In genomic region chr11:115366706-115367394, GRCm38 (mm10) we compare ENCODE assay signal across 8 mouse cellular contexts. TPM values are rescaled to one million over a fixed set of nuclear protein-coding genes. Genes with fewer than 3 reads are reported as not detected.
A peak's percentile ranks its signal among the peaks of the same experiment; 100 is the strongest.
DNase-seq lines count a peak whose midpoint lies in the region; ATAC-seq and TF ChIP-seq lines count a peak whose summit lies in the region.

No protein-coding gene starts in this region.

- H3K9me3 ChIP-seq in forebrain, embryonic 11.5 days (ENCODE audit: control insufficient read depth, low read length): no peaks in the 10 kb centered on the region
- H3K9me3 ChIP-seq in midbrain, embryonic 11.5 days (ENCODE audit: control insufficient read depth, low read length): no peaks in the 10 kb centered on the region

- H3K36me3 ChIP-seq in forebrain, embryonic 11.5 days (ENCODE audit: control insufficient read depth, insufficient read depth, low read length): no peaks in the 10 kb centered on the region
- H3K36me3 ChIP-seq in midbrain, embryonic 11.5 days (ENCODE audit: control insufficient read depth, insufficient read depth, low read length): no peaks in the 10 kb centered on the region

- H3K27me3 ChIP-seq in forebrain, embryonic 11.5 days (ENCODE audit: control insufficient read depth, insufficient read depth, low read length): peaks cover 7% of the 10 kb centered on the region; the same call in 1 of the 2 replicates
- no peaks in the 10 kb centered on the region; the same call in 1 of the 2 replicates for H3K27me3 ChIP-seq in midbrain, embryonic 11.5 days (ENCODE audit: control insufficient read depth, insufficient read depth, low read length)

- peak; percentile 66 for DNase-seq in layer of hippocampus, adult 11-12 months (ENCODE audit: low spot score)
- DNase-seq in layer of hippocampus, postnatal 25 days (ENCODE audit: extremely low spot score in 1 of 2, low spot score in 1 of 2): no peak
- DNase-seq in forebrain, embryonic 11.5 days (ENCODE audit: low spot score): peak; percentile 75
- DNase-seq in layer of hippocampus, adult 2 months (ENCODE audit: low spot score in 2 of 2): peak; percentile 72 to 73
- DNase-seq in midbrain, embryonic 11.5 days (ENCODE audit: low spot score, missing footprints): peak; percentile 88
- peak; percentile 27 to 35 for DNase-seq in thymus, postnatal 10 days (ENCODE audit: low spot score in 2 of 2)
- no peak for DNase-seq in T-cell, adult 2 months (ENCODE audit: low spot score)

- H3K4me2 ChIP-seq in forebrain, embryonic 11.5 days (ENCODE audit: low read depth, low read length, severe bottlenecking): peak overlapping the region; percentile 98
- H3K4me2 ChIP-seq in midbrain, embryonic 11.5 days: peak overlapping the region; percentile 97

- no peak for TF ChIP-seq POLR2A in bone marrow, adult 2 months (IDR thresholded peaks at IDR 0.05; ENCODE audit: borderline replicate concordance, control insufficient read depth, low read depth, low read length)

- ATAC-seq in forebrain, embryonic 11.5 days (replicated peaks; ENCODE audit: low FRiP score): peak; percentile 67
- peak; percentile 76 for ATAC-seq in midbrain, embryonic 11.5 days (ENCODE audit: low FRiP score)

- TF ChIP-seq CTCF in bone marrow, adult 2 months (IDR thresholded peaks at IDR 0.05; ENCODE audit: control insufficient read depth, insufficient read depth, low read length): no peak
- TF ChIP-seq CTCF in layer of hippocampus, adult 2 months (conservative IDR thresholded peaks at IDR 0.05): no peak

- H3K4me1 ChIP-seq in bone marrow, adult 2 months (ENCODE audit: control insufficient read depth, insufficient read depth, low read length): no peaks in the 10 kb centered on the region; the same call in 1 of the 2 replicates
- peaks cover 3% of the 10 kb centered on the region; the same call in 1 of the 2 replicates for H3K4me1 ChIP-seq in forebrain, embryonic 11.5 days (replicated peaks; ENCODE audit: control insufficient read depth, insufficient read depth, low read length)
- H3K4me1 ChIP-seq in midbrain, embryonic 11.5 days (ENCODE audit: control insufficient read depth, insufficient read depth, low read length): peaks cover 12% of the 10 kb centered on the region

- peak overlapping the region; percentile 20 for H3K4me3 ChIP-seq in bone marrow, adult 2 months (replicated peaks; ENCODE audit: control insufficient read depth, low read depth, low read length)
- peak overlapping the region; percentile 66 for H3K4me3 ChIP-seq in forebrain, embryonic 11.5 days (ENCODE audit: low read depth, low read length)
- H3K4me3 ChIP-seq in layer of hippocampus, adult 2 months: peak overlapping the region; percentile 96
- peak overlapping the region; percentile 68 for H3K4me3 ChIP-seq in midbrain, embryonic 11.5 days (ENCODE audit: low read depth, low read length)

- H3K27ac ChIP-seq in bone marrow, adult 2 months (ENCODE audit: control insufficient read depth, insufficient read depth, low read depth, low read length, poor library complexity): peak overlapping the region; percentile 20; the same call in 1 of the 2 replicates
- peak overlapping the region; percentile 4; the same call in 1 of the 2 replicates for H3K27ac ChIP-seq in forebrain, embryonic 11.5 days (ENCODE audit: low read depth, low read length)
- peak overlapping the region; percentile 95 for H3K27ac ChIP-seq in layer of hippocampus, adult 2 months
- H3K27ac ChIP-seq in midbrain, embryonic 11.5 days (ENCODE audit: low read depth, low read length): peak overlapping the region; percentile 44

- H3K9ac ChIP-seq in forebrain, embryonic 11.5 days (ENCODE audit: low read length): peak overlapping the region; percentile 73
- peak overlapping the region; percentile 64 for H3K9ac ChIP-seq in midbrain, embryonic 11.5 days (ENCODE audit: low read length)

- WGBS in bone marrow, adult 2 months: 6% methylated on average over 28 of the region's 28 CpGs
- WGBS in forebrain, embryonic 11.5 days: under 1% methylated on average over 28 of the region's 28 CpGs
- WGBS in midbrain, embryonic 11.5 days: 1% methylated on average over 27 of the region's 28 CpGs

RNA-seq across cellular contexts. Expression of gene Hid1, which starts 0.7 kb away (rescaled TPM):
- 100 to 1,000 TPM in 1 of 2 experiments, 10 to 100 TPM in 1; 98.8 to 107 TPM for total RNA-seq in layer of hippocampus, postnatal 25 days (2021)
- polyA plus RNA-seq in bone marrow, adult 2 months (2011; ENCODE audit: insufficient read depth, insufficient read length, low replicate concordance, missing spikeins): 3.4 and 4.3 TPM in 2 replicates
- polyA plus RNA-seq in forebrain, embryonic 11.5 days (2014; fragmentation: Nextera tagmentation; extraction: Ambion mirVana): 22.3 and 26.0 TPM in 2 replicates
- 100 to 1,000 TPM; 110 to 119 TPM for total RNA-seq in layer of hippocampus, adult 2 months (2021)
- 17.8 and 18.3 TPM in 2 replicates for polyA plus RNA-seq in midbrain, embryonic 11.5 days (2014; fragmentation: Nextera tagmentation; extraction: Ambion mirVana)

RNA-seq across cellular contexts. Expression of gene Cdr2l, which starts 14.9 kb away (rescaled TPM):
- 10 to 100 TPM; 21.7 to 22.8 TPM for total RNA-seq in layer of hippocampus, postnatal 25 days (2021)
- 1.4 and 3.1 TPM in 2 replicates for polyA plus RNA-seq in bone marrow, adult 2 months (2011; ENCODE audit: insufficient read depth, insufficient read length, low replicate concordance, missing spikeins)
- 29.0 and 29.7 TPM in 2 replicates for polyA plus RNA-seq in forebrain, embryonic 11.5 days (2014; fragmentation: Nextera tagmentation; extraction: Ambion mirVana)
- 10 to 100 TPM; 21.9 to 26.1 TPM for total RNA-seq in layer of hippocampus, adult 2 months (2021)
- polyA plus RNA-seq in midbrain, embryonic 11.5 days (2014; fragmentation: Nextera tagmentation; extraction: Ambion mirVana): 20.6 and 20.9 TPM in 2 replicates

RNA-seq across cellular contexts. Expression of gene Otop3, which starts 32.3 kb away (rescaled TPM):
- under 1 TPM in 1 of 2 experiments, not detected in 1; 0.17 TPM for total RNA-seq in layer of hippocampus, postnatal 25 days (2021)
- not detected in 2 replicates for polyA plus RNA-seq in bone marrow, adult 2 months (2011; ENCODE audit: insufficient read depth, insufficient read length, low replicate concordance, missing spikeins)
- polyA plus RNA-seq in forebrain, embryonic 11.5 days (2014; fragmentation: Nextera tagmentation; extraction: Ambion mirVana): not detected in 2 replicates
- under 1 TPM in 1 of 2 experiments, not detected in 1; 0.20 TPM for total RNA-seq in layer of hippocampus, adult 2 months (2021)
- 0.18 and 0.34 TPM in 2 replicates for polyA plus RNA-seq in midbrain, embryonic 11.5 days (2014; fragmentation: Nextera tagmentation; extraction: Ambion mirVana)

RNA-seq across cellular contexts. Expression of gene Mrpl58, which starts 36.7 kb away (rescaled TPM):
- 100 to 1,000 TPM; 102 to 103 TPM for total RNA-seq in layer of hippocampus, postnatal 25 days (2021)
- polyA plus RNA-seq in bone marrow, adult 2 months (2011; ENCODE audit: insufficient read depth, insufficient read length, low replicate concordance, missing spikeins): 31.1 and 51.9 TPM in 2 replicates
- polyA plus RNA-seq in forebrain, embryonic 11.5 days (2014; fragmentation: Nextera tagmentation; extraction: Ambion mirVana): 253 and 265 TPM in 2 replicates
- 100 to 1,000 TPM; 100 to 105 TPM for total RNA-seq in layer of hippocampus, adult 2 months (2021)
- polyA plus RNA-seq in midbrain, embryonic 11.5 days (2014; fragmentation: Nextera tagmentation; extraction: Ambion mirVana): 268 and 278 TPM in 2 replicates

RNA-seq across cellular contexts. Expression of gene Ush1g, which starts 45.0 kb away (rescaled TPM):
- total RNA-seq in layer of hippocampus, postnatal 25 days (2021): under 1 TPM; 0.31 to 0.59 TPM
- polyA plus RNA-seq in bone marrow, adult 2 months (2011; ENCODE audit: insufficient read depth, insufficient read length, low replicate concordance, missing spikeins): 0.29 TPM in 1 of 2 replicates, not detected in the other
- polyA plus RNA-seq in forebrain, embryonic 11.5 days (2014; fragmentation: Nextera tagmentation; extraction: Ambion mirVana): not detected in 2 replicates
- total RNA-seq in layer of hippocampus, adult 2 months (2021): under 1 TPM; 0.37 to 0.64 TPM
- 0.08 TPM in 1 of 2 replicates, not detected in the other for polyA plus RNA-seq in midbrain, embryonic 11.5 days (2014; fragmentation: Nextera tagmentation; extraction: Ambion mirVana)

Comparison
In these comparisons a context has a peak if more than half of its experiments do, and no peak if none do; other contexts are left out.
1. DNase-seq: peak in layer of hippocampus, adult 11-12 months (single experiment), forebrain, embryonic 11.5 days (single experiment), layer of hippocampus, adult 2 months (2 of 2), midbrain, embryonic 11.5 days (single experiment) and thymus, postnatal 10 days (2 of 2); none in layer of hippocampus, postnatal 25 days (0 of 2) and T-cell, adult 2 months (single experiment).
2. H3K27ac ChIP-seq: peak in every context shown above with its lines; median percentile 95 in layer of hippocampus, adult 2 months; 44 in midbrain, embryonic 11.5 days; 20 in bone marrow, adult 2 months; 4 in forebrain, embryonic 11.5 days.
3. H3K4me3 ChIP-seq: peak in every context shown above with its lines; median percentile 96 in layer of hippocampus, adult 2 months; 68 in midbrain, embryonic 11.5 days; 66 in forebrain, embryonic 11.5 days; 20 in bone marrow, adult 2 months.